Mouse (Mus musculus) right cerebral cortex, postnatal 4 days (tissue): Measurements from ENCODE around the gene Nrxn1.

Source experiments
- DNase-seq: peaks from one replicate; pipeline ENCODE4 v3.0.0-alpha.2; 2022

Gene Nrxn1

GRCm38 (mm10) chr17:90809197-90810163 is 283.4 kb downstream of the Nrxn1 start:
- peak; percentile 66 for DNase-seq

DNA sequence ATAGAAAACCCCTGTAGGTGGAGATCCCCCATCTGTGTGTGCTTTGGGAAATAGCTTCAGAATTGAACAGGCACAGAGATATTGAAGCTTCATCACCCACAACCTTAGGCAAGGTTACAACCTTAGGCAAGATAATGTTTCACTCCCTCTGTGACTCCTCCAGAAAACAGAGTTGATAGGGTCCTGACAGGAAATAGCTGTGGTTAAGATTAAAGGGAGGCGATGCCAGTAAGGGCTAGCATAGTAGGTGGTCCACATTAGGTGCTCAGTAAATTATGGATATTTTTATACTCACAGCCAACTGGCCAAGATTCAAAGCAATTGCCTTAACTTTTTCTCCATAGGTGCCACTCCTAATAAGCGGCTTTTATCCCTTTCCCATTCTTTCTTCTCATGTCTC is 284.6 kb downstream of the Nrxn1 start:
- DNase-seq = no peak

DNA sequence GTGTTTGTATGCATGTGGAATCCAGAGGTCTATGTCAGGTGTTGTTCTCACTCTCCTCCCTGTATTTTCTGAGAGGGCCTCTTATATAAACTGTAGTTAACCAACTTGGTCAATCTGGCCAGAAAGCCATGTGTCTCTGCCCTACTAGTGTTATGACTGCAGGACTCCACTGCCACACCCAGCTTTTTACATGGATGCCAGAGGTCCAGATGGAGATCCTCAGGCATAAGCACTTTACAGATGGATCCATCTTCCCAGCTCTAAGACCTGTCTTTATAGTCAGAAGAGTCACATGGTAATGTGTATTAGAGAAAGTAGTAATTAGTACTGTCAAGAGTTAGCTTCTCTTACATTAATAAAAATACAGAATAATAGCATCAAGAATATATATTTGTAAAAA is 285.7 kb downstream of the Nrxn1 start:
- no peak for DNase-seq

DNA sequence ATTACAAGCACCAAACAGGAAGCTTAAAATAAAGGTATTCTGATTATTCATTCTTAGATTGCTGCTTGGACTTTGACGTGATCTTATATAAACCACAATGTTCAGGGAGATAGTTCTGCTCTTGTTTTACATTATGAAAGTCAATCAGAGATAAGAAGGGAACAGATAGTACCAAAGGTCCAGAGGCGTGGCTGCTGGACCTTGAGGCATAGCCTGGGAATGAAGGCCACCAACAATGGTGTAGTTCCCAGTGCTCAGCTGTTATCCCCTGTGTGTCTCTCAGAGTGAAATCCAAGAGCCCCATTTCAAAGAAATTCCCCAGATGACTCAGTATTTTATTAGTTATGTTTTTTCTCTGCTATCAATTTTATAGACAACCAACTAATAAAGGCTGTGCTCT is 294.2 kb downstream of the Nrxn1 start:
- DNase-seq = no peak

DNA sequence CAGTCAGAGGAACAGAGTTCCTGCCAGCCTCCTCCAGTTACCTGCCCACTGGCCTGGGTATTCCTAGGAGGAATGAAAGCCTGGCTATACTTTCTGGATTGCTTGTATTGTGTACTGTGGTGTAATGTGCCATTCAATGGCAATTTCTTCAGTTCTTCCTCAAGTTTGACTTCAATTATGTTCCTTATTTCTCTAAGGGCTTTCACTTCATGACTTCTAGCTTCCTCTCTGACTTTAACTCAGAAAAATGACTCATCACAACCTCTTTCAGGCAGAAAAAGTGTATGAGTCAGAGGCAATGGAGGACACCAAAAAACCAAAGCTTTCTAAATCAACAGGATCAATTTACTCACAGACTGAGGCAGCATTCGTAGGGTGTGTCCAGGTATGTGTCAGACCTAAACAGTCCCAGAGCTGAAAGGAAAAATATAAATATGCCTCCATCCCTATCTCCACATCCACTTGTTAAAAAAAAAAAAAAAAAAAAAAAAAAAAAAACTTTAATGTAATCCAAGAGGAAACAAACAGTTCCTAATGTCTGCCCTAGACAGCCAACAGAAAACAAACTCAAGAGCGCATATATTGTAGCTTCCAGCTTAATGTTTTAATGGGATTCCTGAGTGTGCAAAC is 295.1 kb downstream of the Nrxn1 start:
- no peak for DNase-seq

DNA sequence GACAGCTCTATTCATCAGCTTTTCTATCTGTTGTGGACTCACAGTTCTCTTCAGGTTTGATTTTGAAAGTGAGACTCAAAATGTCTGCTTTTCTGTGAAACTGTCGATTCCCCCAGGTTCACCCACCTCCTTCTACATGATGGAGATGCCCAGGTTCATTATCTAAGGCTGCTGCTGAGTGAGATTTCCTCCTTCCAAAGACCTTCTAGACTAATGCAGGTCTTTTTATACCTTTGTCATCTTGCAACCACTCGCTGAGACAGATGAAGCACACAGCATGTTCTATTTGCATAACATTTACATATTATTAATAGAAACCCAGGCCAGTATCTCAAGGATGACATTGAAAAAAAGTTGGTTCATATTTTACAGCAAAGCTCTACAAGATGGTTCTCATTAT is 295.9 kb downstream of the Nrxn1 start:
- DNase-seq = no peak

GRCm38 (mm10) chr17:90788491-90789127 is 304.3 kb downstream of the Nrxn1 start:
- no peak for DNase-seq

DNA sequence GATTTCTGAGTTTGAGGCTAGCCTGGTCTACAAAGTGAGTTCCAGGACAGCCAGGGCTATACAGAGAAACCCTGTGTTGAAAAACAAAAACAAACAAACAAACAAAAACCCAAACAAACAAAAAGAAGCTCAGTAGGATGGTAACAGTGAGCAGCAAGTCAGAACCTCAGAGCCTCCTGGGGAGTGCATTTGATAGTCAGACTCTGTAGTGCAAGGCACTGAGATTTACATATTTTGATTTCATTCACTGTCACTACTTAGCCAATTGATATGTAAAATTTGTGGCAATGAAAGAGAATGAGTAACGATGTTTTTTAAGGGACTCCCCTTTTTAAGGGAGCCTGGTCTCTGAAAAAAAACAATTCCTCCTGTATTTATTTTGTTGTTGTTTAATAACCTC is 304.8 kb downstream of the Nrxn1 start:
- no peak for DNase-seq

- no peak for DNase-seq
These were observed 305.6 kb downstream of the Nrxn1 start for GRCm38 (mm10) chr17:90787121-90787788.

GRCm38 (mm10) chr17:90780481-90780880 is 312.4 kb downstream of the Nrxn1 start:
- DNase-seq = no peak

GRCm38 (mm10) chr17:90775397-90775796 is 317.5 kb downstream of the Nrxn1 start:
- no peak for DNase-seq

DNA sequence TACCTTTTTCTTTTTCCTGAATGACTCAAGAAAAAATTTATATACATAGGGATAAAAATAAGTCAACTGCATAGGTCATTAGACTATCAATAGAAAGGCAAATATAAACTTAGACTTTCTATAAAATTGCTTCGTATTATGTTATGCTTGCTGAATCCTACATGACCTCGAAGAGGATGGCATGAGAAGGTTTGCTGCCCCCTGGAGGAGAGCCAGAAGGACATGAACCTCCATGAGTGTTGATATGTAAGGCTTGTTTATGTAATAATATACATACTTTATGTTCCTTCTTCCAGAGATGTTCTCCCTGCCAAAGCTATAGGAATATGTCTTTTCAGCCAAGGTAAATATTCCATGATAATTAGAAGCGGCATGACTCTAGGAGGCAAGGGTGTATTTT is 319.6 kb downstream of the Nrxn1 start:
- no peak for DNase-seq

- no peak for DNase-seq
These were observed 324.7 kb downstream of the Nrxn1 start for GRCm38 (mm10) chr17:90768216-90768615.

- no peak for DNase-seq
These were observed 365.7 kb downstream of the Nrxn1 start for GRCm38 (mm10) chr17:90727124-90727523.

GRCm38 (mm10) chr17:90704773-90705172 is 388.1 kb downstream of the Nrxn1 start:
- no peak for DNase-seq

- DNase-seq = no peak
These were observed 390.2 kb downstream of the Nrxn1 start for GRCm38 (mm10) chr17:90702626-90703025.

DNA sequence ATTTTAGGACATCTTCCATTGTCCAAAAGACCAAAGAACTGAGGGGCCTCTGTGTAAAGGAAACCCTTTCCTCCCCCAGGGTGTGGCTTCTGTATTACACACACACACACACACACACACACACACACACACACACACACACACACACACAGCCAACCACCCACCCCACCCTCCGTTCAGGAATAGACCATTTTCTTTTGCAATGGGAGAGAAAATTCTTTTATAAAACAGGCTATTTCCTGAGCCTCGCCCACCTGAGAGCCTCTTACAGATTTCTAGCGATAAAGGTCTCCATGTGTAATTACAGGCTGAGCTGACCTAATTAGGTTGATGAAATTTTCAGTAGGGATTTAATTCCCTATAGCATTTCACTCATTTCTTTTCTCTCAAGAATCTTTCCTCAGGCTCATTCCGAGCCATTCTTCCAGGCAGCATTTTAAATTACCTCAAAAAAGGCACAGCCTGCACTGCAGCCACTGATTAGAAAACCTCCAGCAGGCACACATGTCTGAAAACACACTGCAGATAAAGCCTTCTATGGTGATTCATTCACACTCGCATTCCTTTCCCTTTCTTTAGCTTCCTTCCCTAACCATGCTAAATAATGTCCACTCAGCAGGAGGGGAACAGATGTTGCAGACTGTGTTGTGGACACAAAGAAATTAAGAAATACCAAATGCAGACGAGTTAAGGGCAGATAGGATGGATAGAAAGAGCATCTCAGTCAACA is 396.6 kb downstream of the Nrxn1 start:
- no peak for DNase-seq

DNA sequence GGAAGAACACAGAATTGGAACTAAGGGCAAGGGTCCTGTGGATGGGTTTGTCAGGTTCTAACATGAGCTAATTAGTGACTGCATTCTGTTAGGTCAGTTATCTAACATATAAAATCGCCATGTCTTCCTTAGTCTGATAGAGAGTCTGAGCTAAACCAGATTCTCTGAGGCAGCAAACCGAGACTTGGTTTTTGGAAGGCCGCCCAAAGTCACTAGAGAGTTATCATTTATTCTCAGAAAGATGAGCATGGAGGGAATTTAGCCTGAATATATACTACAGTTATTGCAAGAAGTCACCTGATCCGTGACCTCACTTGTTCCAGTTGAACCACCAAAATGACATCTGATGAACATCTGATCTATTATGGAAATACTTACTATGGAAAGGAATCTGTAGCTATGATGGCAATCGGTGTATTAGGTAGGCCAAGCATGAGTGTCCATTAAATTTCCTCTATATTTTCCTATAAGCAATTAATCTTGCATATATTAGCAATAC is 397.7 kb downstream of the Nrxn1 start:
- DNase-seq = no peak

- no peak for DNase-seq
These were observed 408.7 kb downstream of the Nrxn1 start for GRCm38 (mm10) chr17:90684172-90684571.

GRCm38 (mm10) chr17:90681019-90681418 is 411.9 kb downstream of the Nrxn1 start:
- no peak for DNase-seq

DNA sequence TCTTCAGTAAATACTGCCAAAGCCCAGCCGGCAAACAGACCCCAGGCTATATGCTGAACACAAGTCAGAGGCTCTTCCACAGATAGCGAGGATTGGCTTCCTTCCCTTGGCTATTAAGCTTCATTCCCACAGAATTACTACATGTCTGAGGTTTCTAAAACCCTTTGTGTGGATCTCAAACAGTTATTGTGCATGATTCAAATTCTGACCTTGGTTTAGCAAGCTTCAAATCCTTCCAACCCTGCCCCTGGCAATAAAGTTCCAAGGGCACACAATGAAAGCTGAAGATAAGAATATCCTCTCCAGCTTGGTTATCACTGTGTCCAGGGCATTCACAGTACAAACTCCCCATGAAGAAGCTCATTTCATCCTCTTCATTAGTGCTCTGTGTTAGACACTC is 416.2 kb downstream of the Nrxn1 start:
- DNase-seq = no peak

DNA sequence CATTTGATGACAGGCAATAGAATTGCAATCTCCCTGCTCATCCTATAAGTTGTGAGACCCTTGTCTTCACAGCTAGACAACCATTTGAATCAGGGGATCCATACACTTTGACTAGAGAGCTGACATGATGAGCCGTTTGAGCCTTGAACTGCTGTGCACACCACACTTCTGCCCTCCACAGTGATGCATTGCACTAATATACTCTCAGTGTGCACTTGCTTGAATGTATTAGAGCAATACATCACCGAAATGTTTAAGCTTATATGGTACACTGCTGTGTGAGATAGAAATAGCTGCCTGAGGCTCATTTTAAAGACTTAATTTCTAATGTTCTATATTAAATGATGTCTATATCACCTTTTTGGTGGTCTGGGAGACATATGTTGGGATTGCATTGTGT is 430.6 kb downstream of the Nrxn1 start:
- DNase-seq = no peak
